Mouse (Mus musculus) heart, adult 2 months (tissue): ENCODE measurements at regions not wholly inside any gene's neighbourhood (a gene's known extent, or its start where the extent isn't known, plus 50 kb on each side); places are given as distances from the start of the nearest gene placed in this dataset.

Source experiments
- DNase-seq, 2 experiments: peaks; one replicate each; pipeline ENCODE4 v3.0.0; 2021
- H3K27ac ChIP-seq: fragments of 200-600 bp; 2 replicates; pipeline ENCODE4 v1.8.1; 2022
- H3K27me3 ChIP-seq: fragments of 200-500 bp; 2 replicates; pipeline ENCODE4 v1.6.1; 2012; ENCODE audit warnings: mild to moderate bottlenecking, low read length, inconsistent platforms, mixed read lengths; ENCODE audit not compliant: control insufficient read depth, insufficient read depth
- H3K36me3 ChIP-seq: fragments of 200-500 bp; 2 replicates; pipeline ENCODE4 v1.6.1; 2012; ENCODE audit warnings: low read length, inconsistent platforms; ENCODE audit not compliant: control insufficient read depth, insufficient read depth
- H3K4me1 ChIP-seq: fragments of 200-500 bp; 2 replicates; pipeline ENCODE4 v1.6.1; 2011; ENCODE audit warnings: low read length; ENCODE audit not compliant: control insufficient read depth, insufficient read depth
- H3K4me3 ChIP-seq: fragments of 200-600 bp; 2 replicates; pipeline ENCODE4 v1.8.1; 2022
- H3K79me2 ChIP-seq: fragments of 200-500 bp; replicated peaks from 2 replicates; pipeline ENCODE4 v1.6.1; 2012; ENCODE audit warnings: mild to moderate bottlenecking, inconsistent platforms, low read length, moderate library complexity, mixed read lengths; ENCODE audit not compliant: control insufficient read depth, insufficient read depth
- H3K9ac ChIP-seq: fragments of 200-500 bp; 2 replicates; pipeline ENCODE4 v1.6.1; 2012; ENCODE audit warnings: low read depth, mild to moderate bottlenecking, control low read depth, inconsistent platforms, low read length, mixed read lengths
- CTCF ChIP-seq: fragments of 200-600 bp; IDR thresholded peaks from 2 replicates; pipeline ENCODE4 v1.8.1; 2022; ENCODE audit warnings: antibody characterized with exemption, mild to moderate bottlenecking, moderate library complexity
- EP300 ChIP-seq: fragments of 200-500 bp; IDR thresholded peaks from 2 replicates; pipeline ENCODE4 v1.6.1; 2011; ENCODE audit warnings: low read depth, low read length, control low read depth; ENCODE audit not compliant: insufficient read depth
- POLR2A ChIP-seq: fragments of 200-500 bp; IDR thresholded peaks from 2 replicates; pipeline ENCODE4 v1.6.1; 2011; ENCODE audit warnings: mild to moderate bottlenecking, low read depth, low read length, control low read depth; ENCODE audit not compliant: insufficient read depth
- WGBS: fragments of 180-500 bp; shearing (Covaris S2); methylation state at CpG from one replicate; pipeline ENCODE4 v1.1.7; 2018; 5-methylcytosine and 5-hydroxymethylcytosine counted together
- intact Hi-C: fragments of 180-260 bp; cut with DNase I; formaldehyde crosslinking; loops from one replicate; pipeline ENCODE4 v1.15.1; 2025

DNA sequence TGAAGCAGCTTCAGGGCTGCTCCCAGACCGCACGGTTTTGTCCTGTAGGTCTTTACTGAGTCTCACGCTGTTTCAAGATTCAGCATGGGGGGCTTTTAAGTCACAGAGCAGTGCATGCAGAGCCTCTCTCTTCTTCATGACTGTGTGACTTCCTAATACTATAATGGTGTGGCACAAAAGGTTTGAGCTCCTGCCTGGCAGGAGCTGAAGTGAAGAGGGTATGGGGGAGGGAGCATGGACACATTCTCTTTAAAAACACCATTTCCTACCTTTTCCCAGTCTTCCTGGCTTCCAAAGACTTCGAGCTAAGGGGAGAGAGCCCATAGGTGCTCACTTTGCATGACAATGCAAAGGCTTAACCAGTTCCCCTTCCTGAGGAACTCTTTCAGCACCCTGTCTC, 934.9 kb upstream of the Gm5150 start:
- Histone ChIP-seq H3K4me3 (no peak overlapping the region), H3K27ac (no peak overlapping the region), H3K27me3 (no peaks in the 10 kb centered on the region), H3K4me1 (no peaks in the 10 kb centered on the region), H3K9ac (no peak overlapping the region), H3K36me3 (no peaks in the 10 kb centered on the region), H3K79me2 (no peaks in the 10 kb centered on the region)
- intact Hi-C loops = no loop called here
- DNase-seq = no peak
- TF ChIP-seq CTCF (no peak), EP300 (no peak), POLR2A (no peak)
- WGBS = 15% methylated on average over 4 of the region's 4 CpGs

GRCm38 (mm10) chr3:16939533-16939932, 933.3 kb upstream of the Gm5150 start:
- Histone ChIP-seq H3K79me2 (no peaks in the 10 kb centered on the region), H3K27me3 (no peaks in the 10 kb centered on the region), H3K4me1 (no peaks in the 10 kb centered on the region), H3K9ac (no peak overlapping the region), H3K27ac (no peak overlapping the region), H3K4me3 (no peak overlapping the region), H3K36me3 (no peaks in the 10 kb centered on the region)
- DNase-seq = no peak
- 89% methylated on average over 6 of the region's 6 CpGs for WGBS
- TF ChIP-seq EP300 = no peak
- TF ChIP-seq CTCF = no peak
- no peak for TF ChIP-seq POLR2A
- intact Hi-C loops = no loop called here

DNA sequence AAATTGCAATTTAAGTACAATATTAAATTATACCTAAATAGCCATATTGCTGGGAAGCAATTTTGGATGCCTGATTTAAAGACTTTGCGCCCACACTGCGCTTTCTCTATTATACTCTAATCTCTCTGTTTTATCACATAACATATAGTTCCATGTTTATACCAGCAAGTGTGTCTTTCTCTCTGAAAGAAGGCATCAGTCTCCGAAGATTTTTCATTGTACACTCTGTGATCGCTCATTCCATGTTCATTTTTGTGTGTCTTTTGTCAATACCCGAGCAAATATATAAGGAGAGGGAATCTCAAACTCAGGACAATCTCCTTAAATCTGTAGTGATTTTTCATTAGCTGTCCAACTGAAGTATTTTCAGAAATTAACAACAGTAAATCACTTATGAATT, 932.9 kb upstream of the Gm5150 start:
- WGBS = 87% methylated on average over 5 of the region's 5 CpGs
- Histone ChIP-seq H3K36me3 (no peaks in the 10 kb centered on the region), H3K4me1 (no peaks in the 10 kb centered on the region), H3K4me3 (no peak overlapping the region), H3K27ac (no peak overlapping the region), H3K27me3 (no peaks in the 10 kb centered on the region), H3K9ac (no peak overlapping the region), H3K79me2 (no peaks in the 10 kb centered on the region)
- TF ChIP-seq EP300 (no peak), POLR2A (no peak), CTCF (no peak)
- intact Hi-C loops = no loop called here
- DNase-seq = no peak

GRCm38 (mm10) chr3:16938491-16939001, 932.3 kb upstream of the Gm5150 start:
- DNase-seq = no peak
- Histone ChIP-seq H3K4me3 (no peak overlapping the region), H3K4me1 (no peaks in the 10 kb centered on the region), H3K79me2 (no peaks in the 10 kb centered on the region), H3K27me3 (no peaks in the 10 kb centered on the region), H3K36me3 (no peaks in the 10 kb centered on the region), H3K9ac (no peak overlapping the region), H3K27ac (no peak overlapping the region)
- intact Hi-C loops = no loop called here
- TF ChIP-seq POLR2A = no peak
- TF ChIP-seq CTCF = no peak
- TF ChIP-seq EP300 = no peak
- 71% methylated on average over 11 of the region's 11 CpGs for WGBS

DNA sequence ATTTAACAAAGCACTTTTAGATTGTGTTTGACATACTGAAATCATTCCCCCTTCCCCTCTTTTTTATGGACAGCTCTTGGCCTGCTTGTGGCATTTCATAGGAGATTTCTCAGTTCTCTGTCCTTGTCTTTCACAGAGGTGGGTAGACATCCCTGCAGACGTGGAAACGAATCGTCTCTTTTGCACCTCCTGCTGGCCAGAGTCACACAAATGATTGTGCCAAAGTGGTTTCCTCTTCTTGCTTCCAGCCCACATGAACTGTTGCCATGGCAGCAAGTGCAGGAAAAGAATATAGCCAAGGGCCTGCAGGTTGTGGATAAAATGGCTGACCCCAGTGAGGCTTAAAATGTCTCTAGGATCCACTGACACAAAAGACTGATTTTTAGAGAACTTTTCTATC, 924.1 kb upstream of the Gm5150 start:
- H3K4me1 ChIP-seq = no peaks in the 10 kb centered on the region
- TF ChIP-seq POLR2A = no peak
- no peak for TF ChIP-seq EP300
- TF ChIP-seq CTCF = no peak
- WGBS = 31% methylated on average over 3 of the region's 3 CpGs
- H3K27me3 ChIP-seq = no peaks in the 10 kb centered on the region
- H3K9ac ChIP-seq = no peak overlapping the region
- no peaks in the 10 kb centered on the region for H3K36me3 ChIP-seq
- H3K79me2 ChIP-seq = no peaks in the 10 kb centered on the region
- DNase-seq = no peak
- no peak overlapping the region for H3K4me3 ChIP-seq
- intact Hi-C loops = no loop called here
- no peak overlapping the region for H3K27ac ChIP-seq

- H3K9ac ChIP-seq = no peak overlapping the region
- 82% methylated on average over 1 of the region's 1 CpGs for WGBS
- no peak overlapping the region for H3K27ac ChIP-seq
- DNase-seq = no peak
- H3K36me3 ChIP-seq = no peaks in the 10 kb centered on the region
- intact Hi-C loops = no loop called here
- H3K27me3 ChIP-seq = no peaks in the 10 kb centered on the region
- no peaks in the 10 kb centered on the region for H3K4me1 ChIP-seq
- H3K4me3 ChIP-seq = no peak overlapping the region
- TF ChIP-seq POLR2A (no peak), CTCF (no peak), EP300 (no peak)
- H3K79me2 ChIP-seq = no peaks in the 10 kb centered on the region
Measured at GRCm38 (mm10) chr3:16929846-16930245, 923.6 kb upstream of the Gm5150 start.
